Mouse (Mus musculus) brain, embryonic 14.5 days (tissue): ENCODE data around the gene Tmed11. TPM values are rescaled to one million over a fixed set of nuclear protein-coding genes. Genes with fewer than 3 reads are reported as not detected.
A peak's percentile ranks its signal among the peaks of the same experiment; 100 is the strongest.

Source experiments
- DNase-seq: peaks from one replicate; pipeline ENCODE4 v3.0.0-alpha.2; 2011; ENCODE audit warnings: low read depth
- CTCF ChIP-seq: fragments of 200-500 bp; IDR thresholded peaks from 2 replicates; pipeline ENCODE4 v1.5.1; 2012; ENCODE audit warnings: inconsistent platforms, mild to moderate bottlenecking, moderate library complexity, borderline replicate concordance; ENCODE audit not compliant: insufficient read depth, insufficient read length; ENCODE audit errors: extremely low read depth
- POLR2A ChIP-seq: fragments of 200-500 bp; IDR thresholded peaks from 2 replicates; pipeline ENCODE4 v1.6.1; 2012; ENCODE audit warnings: mild to moderate bottlenecking, inconsistent platforms, borderline replicate concordance; ENCODE audit not compliant: poor library complexity, insufficient read depth, insufficient read length, severe bottlenecking; ENCODE audit errors: extremely low read depth
- polyA plus RNA-seq: library from polyadenylated mRNA; depleted of rRNA; stranded (reverse); fragments of >200 nt; gene quantifications from 2 replicates; pipeline ENCODE4 v1.2.3, GENCODE M21; 2012; rRNA removed

The Tmed11 gene
- polyA plus RNA-seq, 1 experiment = not detected

DNA sequence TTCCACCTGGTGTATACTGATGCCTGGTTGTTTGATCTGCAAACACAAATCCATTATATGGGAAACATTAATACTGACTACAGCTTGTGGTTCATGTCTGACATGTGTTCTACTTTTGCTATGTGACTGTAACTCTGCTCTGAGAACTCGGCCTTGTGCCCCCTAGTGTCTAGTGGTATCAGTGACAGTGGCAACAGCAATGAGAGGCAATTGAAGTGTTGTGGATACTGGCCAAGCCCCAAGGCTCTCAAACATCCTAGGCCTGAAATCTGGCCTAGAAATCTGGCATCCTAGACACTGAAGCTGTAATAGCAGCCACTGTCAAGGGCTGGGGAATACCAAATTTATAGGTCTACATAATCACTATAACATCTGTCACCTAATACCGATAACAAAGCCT is 51.3 kb downstream of the Tmed11 start:
- no peak for DNase-seq

DNA sequence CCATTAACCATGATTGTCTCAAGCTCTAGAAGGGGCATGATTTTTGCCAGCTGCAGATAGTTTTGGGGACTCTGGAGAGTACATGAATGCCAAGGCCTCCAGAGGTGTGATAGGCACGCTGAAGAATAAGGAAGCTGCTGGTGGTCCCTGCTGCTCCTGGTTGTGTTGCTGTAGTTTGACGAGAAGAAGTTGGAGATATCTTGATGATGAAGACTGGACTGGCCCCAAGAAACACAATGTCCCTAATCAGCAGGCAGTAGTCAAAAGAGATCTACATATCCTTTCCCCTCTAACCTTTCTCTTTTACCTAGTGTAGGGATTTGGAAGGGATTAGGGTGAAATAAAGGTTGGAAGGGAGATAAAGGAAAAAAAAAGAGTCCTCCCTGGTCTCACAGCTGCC is 52.6 kb downstream of the Tmed11 start:
- no peak for DNase-seq
- no peak for TF ChIP-seq POLR2A
- TF ChIP-seq CTCF = no peak

More for the DNA sequence above, 51.3 kb downstream of the Tmed11 start:
- TF ChIP-seq CTCF (peak; percentile 20; the same call in 1 of the 2 replicates), POLR2A (no peak)

DNA sequence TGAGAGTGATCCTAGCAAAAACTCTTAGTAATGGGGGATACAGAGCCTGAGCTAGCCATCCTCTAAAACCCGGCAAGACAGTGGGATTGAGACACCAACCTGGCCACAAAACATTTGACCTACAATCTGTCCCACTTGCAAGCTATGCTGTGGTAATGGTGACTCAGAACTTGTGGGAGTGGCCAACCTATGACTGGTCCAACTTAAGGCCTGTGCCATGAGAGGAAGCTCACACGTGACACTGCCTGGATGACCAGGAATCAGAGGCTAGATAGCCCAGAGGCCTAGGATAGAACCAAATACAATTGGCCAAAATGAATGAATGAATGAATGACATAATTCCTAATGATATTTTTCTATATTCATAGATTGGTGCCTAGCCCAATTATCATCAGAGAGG is 53.3 kb downstream of the Tmed11 start:
- no peak for DNase-seq
- no peak for TF ChIP-seq POLR2A
- TF ChIP-seq CTCF = no peak

DNA sequence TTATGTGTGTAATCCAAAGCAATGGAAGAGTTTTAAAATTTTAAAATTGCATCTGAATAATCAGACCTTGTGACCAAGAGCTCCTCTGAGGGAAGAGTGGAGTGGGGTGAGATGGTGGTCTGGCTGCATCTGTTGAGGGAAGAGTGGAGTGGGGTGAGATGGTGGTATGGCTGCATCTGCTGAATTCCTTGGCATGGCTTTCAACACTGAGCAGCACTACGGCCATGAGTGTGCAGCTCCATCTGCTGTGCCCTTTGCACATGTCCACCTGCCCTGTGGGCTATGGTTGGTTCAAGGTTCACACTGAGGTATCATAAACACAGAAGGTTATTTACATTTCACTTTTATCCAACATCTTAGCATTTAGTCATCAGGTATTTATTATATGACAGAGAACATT is 67.7 kb downstream of the Tmed11 start:
- no peak for TF ChIP-seq CTCF
- no peak for TF ChIP-seq POLR2A
- DNase-seq = no peak

Other genes with a start within 250 kb of the Tmed11 start
- 10.8 and 31.1 TPM in 2 replicates for gene Cplx1, start 245.3 kb downstream of the Tmed11 start, polyA plus RNA-seq
- gene Gak, start 165.6 kb downstream of the Tmed11 start, polyA plus RNA-seq = 62.7 and 68.3 TPM in 2 replicates
- gene Tmem175, start 165.6 kb downstream of the Tmed11 start, polyA plus RNA-seq = 32.6 and 39.4 TPM in 2 replicates
- gene Idua, start 135.0 kb downstream of the Tmed11 start, polyA plus RNA-seq = 16.3 and 17.6 TPM in 2 replicates
- gene Dgkq, start 125.7 kb downstream of the Tmed11 start, polyA plus RNA-seq = 63.9 and 67.7 TPM in 2 replicates
- gene Slc26a1, start 119.8 kb downstream of the Tmed11 start, polyA plus RNA-seq = 4.0 and 4.5 TPM in 2 replicates
- 18.1 and 25.8 TPM in 2 replicates for gene Fgfrl1, start 103.0 kb downstream of the Tmed11 start, polyA plus RNA-seq
- 0.09 and 0.26 TPM in 2 replicates for gene Rnf212, start 20.4 kb downstream of the Tmed11 start, polyA plus RNA-seq
- gene Vmn2r8, start 13.5 kb upstream of the Tmed11 start, polyA plus RNA-seq = not detected in 2 replicates
- gene Vmn2r9, start 57.2 kb upstream of the Tmed11 start, polyA plus RNA-seq = not detected in 2 replicates
- not detected in 2 replicates for gene Vmn2r10, start 211.2 kb upstream of the Tmed11 start, polyA plus RNA-seq